Mouse (Mus musculus): ENCODE results near the gene Col11a2.
"Not testable (repeated sequence)": the region's sequence is repeated elsewhere in the genome, so short reads cannot be mapped to it uniquely, and the experiment has no call there.

The Col11a2 gene

GRCm38 (mm10) chr17:34038878-34039561 is at the start of gene Col11a2:
Gene Col11a2 (plus strand): TSS chr17:34039437.
- DNase-seq (ENCODE audit: low read depth, low spot score), result no peak

- peak; percentile 86 for DNase-seq (ENCODE audit: low read depth, low spot score)
Observed at GRCm38 (mm10) chr17:33991788-33992664, 47.2 kb upstream of the Col11a2 start.

- peak; percentile 32 for DNase-seq (ENCODE audit: low read depth, low spot score)
Observed at GRCm38 (mm10) chr17:33994959-33995358, 44.3 kb upstream of the Col11a2 start.

GRCm38 (mm10) chr17:33995651-33996050 is 43.6 kb upstream of the Col11a2 start:
- peak; percentile 48 for DNase-seq (ENCODE audit: low read depth, low spot score)

- not testable (repeated sequence) for DNase-seq (ENCODE audit: low read depth, low spot score)
Observed at GRCm38 (mm10) chr17:33997025-33997424, 42.2 kb upstream of the Col11a2 start.

GRCm38 (mm10) chr17:33998697-33999096 is 40.5 kb upstream of the Col11a2 start:
- peak; percentile 73 for DNase-seq (ENCODE audit: low read depth, low spot score)

- DNase-seq (ENCODE audit: low read depth, low spot score), result peak; percentile 68
Observed at GRCm38 (mm10) chr17:33999341-34000149, 39.7 kb upstream of the Col11a2 start.

GRCm38 (mm10) chr17:34000150-34000537 is 39.1 kb upstream of the Col11a2 start, which contains the start of gene H2-K1:
Gene H2-K1 (minus strand): TSS chr17:34000347.
- DNase-seq (ENCODE audit: low read depth, low spot score), result peak; percentile 99

GRCm38 (mm10) chr17:34000796-34001195 is 38.4 kb upstream of the Col11a2 start:
- DNase-seq (ENCODE audit: low read depth, low spot score), result not testable (repeated sequence)

GRCm38 (mm10) chr17:34003426-34003825 is 35.8 kb upstream of the Col11a2 start:
- peak; percentile 67 for DNase-seq (ENCODE audit: low read depth, low spot score)

- no peak for DNase-seq (ENCODE audit: low read depth, low spot score)
Observed at GRCm38 (mm10) chr17:34006570-34006969, 32.7 kb upstream of the Col11a2 start.

GRCm38 (mm10) chr17:34010156-34010555 is 29.1 kb upstream of the Col11a2 start:
- DNase-seq (ENCODE audit: low read depth, low spot score), result no peak

- no peak for DNase-seq (ENCODE audit: low read depth, low spot score)
Observed at GRCm38 (mm10) chr17:34013436-34013835, 25.8 kb upstream of the Col11a2 start.

- DNase-seq (ENCODE audit: low read depth, low spot score), result no peak
Observed at GRCm38 (mm10) chr17:34021539-34022413, 17.5 kb upstream of the Col11a2 start.

- no peak for DNase-seq (ENCODE audit: low read depth, low spot score)
Observed at GRCm38 (mm10) chr17:34022414-34022783, 16.8 kb upstream of the Col11a2 start.

- no peak for DNase-seq (ENCODE audit: low read depth, low spot score)
Observed at GRCm38 (mm10) chr17:34022987-34023386, 16.2 kb upstream of the Col11a2 start.

GRCm38 (mm10) chr17:34023678-34024077 is 15.6 kb upstream of the Col11a2 start:
- no peak for DNase-seq (ENCODE audit: low read depth, low spot score)

GRCm38 (mm10) chr17:34024317-34024821 is 14.9 kb upstream of the Col11a2 start, which contains the start of gene Ring1:
Gene Ring1 (minus strand): TSS chr17:34024680.
- DNase-seq (ENCODE audit: low read depth, low spot score), result peak; percentile 91

- no peak for DNase-seq (ENCODE audit: low read depth, low spot score)
Observed at GRCm38 (mm10) chr17:34024861-34025755, 14.1 kb upstream of the Col11a2 start.
